Mouse (Mus musculus) limb, embryonic 15.5 days (tissue): Measurements from ENCODE around the gene Selp. TPM values are rescaled to one million over a fixed set of nuclear protein-coding genes. Genes with fewer than 3 reads are reported as not detected.

Source experiments
- ATAC-seq: fragments of 200-750 bp; cut with Nextera tagmentation; 2 replicates; pipeline ENCODE4 v1.8.0; 2017; ENCODE audit warnings: low read depth, moderate TSS enrichment; ENCODE audit not compliant: insufficient number of reproducible peaks, low FRiP score, low TSS enrichment
- H3K27ac ChIP-seq: fragments of 300-500 bp; sonication (generic); 2 replicates; pipeline ENCODE4 v1.5.1; 2015; ENCODE audit warnings: moderate library complexity, mild to moderate bottlenecking, inconsistent platforms
- H3K27me3 ChIP-seq: fragments of 300-500 bp; sonication (generic); 2 replicates; pipeline ENCODE4 v1.6.1; 2015; ENCODE audit warnings: inconsistent platforms
- H3K36me3 ChIP-seq: fragments of 300-500 bp; sonication (generic); 2 replicates; pipeline ENCODE4 v1.6.1; 2015; ENCODE audit warnings: inconsistent platforms
- H3K4me1 ChIP-seq: fragments of 300-500 bp; sonication (generic); 2 replicates; pipeline ENCODE4 v1.6.1; 2015; ENCODE audit warnings: inconsistent platforms
- H3K4me2 ChIP-seq: fragments of 300-500 bp; sonication (generic); 2 replicates; pipeline ENCODE4 v1.6.1; 2015; ENCODE audit warnings: mild to moderate bottlenecking, inconsistent platforms
- H3K4me3 ChIP-seq: fragments of 300-500 bp; sonication (generic); 2 replicates; pipeline ENCODE4 v1.5.1; 2015; ENCODE audit warnings: mild to moderate bottlenecking, inconsistent platforms
- H3K9ac ChIP-seq: fragments of 300-500 bp; sonication (generic); 2 replicates; pipeline ENCODE4 v1.6.1; 2015; ENCODE audit warnings: inconsistent platforms
- H3K9me3 ChIP-seq: fragments of 300-500 bp; sonication (generic); 2 replicates; pipeline ENCODE4 v1.6.1; 2016; ENCODE audit warnings: inconsistent platforms
- WGBS: fragments of 180-500 bp; shearing (Covaris S2); methylation state at CpG from one replicate; pipeline ENCODE4 v1.1.7; 2015; 5-methylcytosine and 5-hydroxymethylcytosine counted together
- polyA plus RNA-seq: library from polyadenylated mRNA; unstranded; fragments of >200 nt; fragmentation: Nextera tagmentation; extraction: Ambion mirVana; gene quantifications from 2 replicates; pipeline ENCODE4 v1.2.1, GENCODE M21; 2015

Selp gene
- polyA plus RNA-seq, 1 experiment from 2014 or later, result 0.36 TPM

DNA sequence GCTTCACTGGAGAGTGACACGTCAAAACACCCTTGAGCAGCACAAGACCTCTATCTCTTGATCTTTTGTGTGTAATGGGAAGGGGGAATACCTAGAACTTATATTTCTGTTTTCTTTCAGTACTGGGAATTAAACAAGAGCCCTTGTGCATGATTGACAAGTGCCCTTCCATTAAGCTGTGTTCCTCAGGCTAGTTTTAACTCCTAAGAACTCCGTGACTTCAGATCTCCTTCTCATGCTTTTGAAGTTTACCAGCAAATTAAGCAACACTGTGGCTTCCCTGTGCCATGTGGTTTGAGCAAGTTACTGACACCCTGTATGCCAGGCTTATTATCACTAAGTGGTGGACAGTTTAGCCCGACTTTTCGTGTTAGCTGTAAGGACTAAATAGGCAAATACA lies 32.0 kb upstream of the Selp start:
- Histone ChIP-seq H3K4me2 (no peak overlapping the region), H3K27me3 (no peaks in the 10 kb centered on the region), H3K4me1 (no peaks in the 10 kb centered on the region), H3K27ac (no peak overlapping the region), H3K9ac (no peak overlapping the region), H3K4me3 (no peak overlapping the region), H3K9me3 (no peaks in the 10 kb centered on the region), H3K36me3 (no peaks in the 10 kb centered on the region)
- no peak for ATAC-seq
- WGBS, result 84% methylated on average over 4 of the region's 4 CpGs

DNA sequence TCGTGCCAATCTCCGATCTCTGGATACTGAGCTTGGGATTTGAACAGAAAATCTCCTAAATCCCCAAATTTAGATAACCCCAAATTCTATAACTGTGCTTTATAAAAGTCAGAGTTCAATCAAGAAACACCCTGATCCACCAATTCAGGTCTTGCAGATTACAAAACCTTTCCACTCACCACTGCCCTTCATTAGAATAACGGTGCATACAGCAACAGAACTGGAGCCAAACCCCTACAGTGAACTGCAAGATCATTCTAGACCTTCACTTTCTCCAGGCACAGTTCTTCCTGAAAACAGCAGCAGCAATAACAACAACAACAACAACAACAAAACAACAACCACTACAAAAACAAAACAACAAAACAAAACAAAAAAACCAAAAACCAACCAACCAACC lies 28.3 kb upstream of the Selp start:
- Histone ChIP-seq H3K36me3 (no peaks in the 10 kb centered on the region), H3K4me1 (no peaks in the 10 kb centered on the region), H3K9me3 (no peaks in the 10 kb centered on the region), H3K4me3 (no peak overlapping the region), H3K27ac (no peak overlapping the region), H3K4me2 (no peak overlapping the region), H3K27me3 (no peaks in the 10 kb centered on the region), H3K9ac (no peak overlapping the region)
- 84% methylated on average over 3 of the region's 3 CpGs for WGBS
- no peak for ATAC-seq

DNA sequence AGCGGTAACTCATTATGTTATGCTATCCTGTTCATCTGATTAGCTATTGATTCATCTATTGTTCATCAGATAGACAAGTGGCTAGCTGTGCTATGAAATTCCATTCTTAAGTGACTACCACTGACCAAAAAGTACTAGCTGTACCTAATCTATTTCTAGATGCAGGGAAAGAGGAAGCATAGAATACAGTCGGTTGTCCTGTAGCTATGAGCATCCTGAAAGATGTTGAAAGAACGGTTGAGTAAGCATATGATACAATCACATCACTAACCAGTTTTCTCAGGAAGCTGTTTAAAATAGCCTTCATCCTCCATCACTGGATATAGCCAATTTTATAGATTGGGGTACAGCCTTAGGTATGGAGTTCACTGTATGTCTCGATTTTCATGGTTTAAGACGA lies 27.2 kb upstream of the Selp start:
- Histone ChIP-seq H3K36me3 (no peaks in the 10 kb centered on the region), H3K27ac (no peak overlapping the region), H3K4me1 (no peaks in the 10 kb centered on the region), H3K9ac (no peak overlapping the region), H3K27me3 (no peaks in the 10 kb centered on the region), H3K4me3 (no peak overlapping the region), H3K4me2 (no peak overlapping the region), H3K9me3 (no peaks in the 10 kb centered on the region)
- no peak for ATAC-seq
- 88% methylated on average over 5 of the region's 5 CpGs for WGBS

DNA sequence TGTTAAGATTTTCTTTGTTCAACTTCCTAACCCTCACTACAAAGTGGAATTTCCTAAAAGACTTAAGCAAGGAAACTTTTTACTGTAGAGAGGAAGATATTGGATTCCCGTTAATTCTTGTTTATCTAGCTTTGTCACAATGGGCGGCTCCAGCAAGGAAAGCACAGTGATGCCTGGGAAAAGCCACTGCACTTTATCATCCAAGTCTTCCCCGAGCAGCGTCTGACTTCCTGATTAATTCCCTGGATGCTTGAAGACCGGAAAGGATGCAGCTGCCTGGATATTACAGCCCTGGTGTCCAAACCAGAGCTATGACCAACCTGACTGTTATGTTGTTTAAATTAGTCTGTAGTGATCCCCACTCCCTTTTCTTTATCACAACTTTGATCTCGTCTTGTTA lies 18.3 kb upstream of the Selp start:
- ATAC-seq, result no peak
- 62% methylated on average over 6 of the region's 6 CpGs for WGBS
- no peaks in the 10 kb centered on the region for H3K9me3 ChIP-seq

DNA sequence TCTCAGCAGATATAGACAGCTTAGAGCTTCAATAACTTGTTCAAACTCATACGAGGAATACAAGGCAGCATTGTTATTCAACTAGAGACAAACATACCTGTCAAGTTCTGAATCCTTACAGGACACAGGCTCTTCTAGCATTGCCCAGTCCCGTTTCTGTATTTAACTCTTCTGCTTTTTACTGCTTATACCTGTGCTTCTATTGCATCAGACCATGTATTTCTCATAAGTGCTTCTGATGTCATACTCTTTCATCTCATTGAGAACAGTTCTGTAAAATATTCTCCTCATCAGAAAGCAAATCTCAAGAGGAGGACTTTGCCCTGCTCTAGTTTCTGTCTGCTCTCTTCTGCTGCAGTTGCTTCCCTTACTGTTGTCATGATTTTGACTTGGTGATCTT lies 17.2 kb upstream of the Selp start:
- H3K9ac ChIP-seq, result no peak overlapping the region
- no peak overlapping the region for H3K27ac ChIP-seq
- H3K4me1 ChIP-seq, result no peaks in the 10 kb centered on the region
- ATAC-seq, result no peak
- no peak overlapping the region for H3K4me3 ChIP-seq
- H3K27me3 ChIP-seq, result no peaks in the 10 kb centered on the region
- H3K4me2 ChIP-seq, result no peak overlapping the region
- H3K9me3 ChIP-seq, result no peaks in the 10 kb centered on the region
- WGBS, result 74% methylated on average over 2 of the region's 2 CpGs
- no peaks in the 10 kb centered on the region for H3K36me3 ChIP-seq

More for the DNA sequence above, 18.3 kb upstream of the Selp start:
- Histone ChIP-seq H3K9ac (no peak overlapping the region), H3K27ac (no peak overlapping the region), H3K4me3 (no peak overlapping the region), H3K36me3 (no peaks in the 10 kb centered on the region), H3K4me1 (no peaks in the 10 kb centered on the region), H3K4me2 (no peak overlapping the region), H3K27me3 (no peaks in the 10 kb centered on the region)

DNA sequence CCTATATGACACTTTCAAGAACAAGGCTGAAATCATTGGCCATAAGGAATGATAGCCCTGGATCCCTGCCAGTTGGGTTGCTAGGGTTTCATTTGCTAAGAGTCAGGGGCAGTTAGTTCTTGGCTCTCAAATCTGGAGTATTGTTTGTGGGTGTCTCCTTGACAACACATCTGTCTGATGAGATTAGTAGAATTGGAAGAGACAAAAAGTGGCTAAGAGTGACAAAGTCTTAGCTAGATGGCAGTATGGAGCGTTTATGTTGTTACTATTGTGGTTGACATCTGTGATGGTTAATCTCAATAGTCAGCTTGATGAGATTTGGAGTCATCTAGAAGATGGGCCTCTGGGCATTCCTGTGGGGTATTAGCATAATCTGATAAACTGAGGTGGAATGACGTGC lies 16.7 kb upstream of the Selp start:
- Histone ChIP-seq H3K9ac (no peak overlapping the region), H3K4me2 (no peak overlapping the region), H3K4me1 (no peaks in the 10 kb centered on the region), H3K27me3 (no peaks in the 10 kb centered on the region), H3K27ac (no peak overlapping the region), H3K4me3 (no peak overlapping the region), H3K36me3 (no peaks in the 10 kb centered on the region), H3K9me3 (no peaks in the 10 kb centered on the region)
- no peak for ATAC-seq
- 78% methylated on average over 2 of the region's 2 CpGs for WGBS

DNA sequence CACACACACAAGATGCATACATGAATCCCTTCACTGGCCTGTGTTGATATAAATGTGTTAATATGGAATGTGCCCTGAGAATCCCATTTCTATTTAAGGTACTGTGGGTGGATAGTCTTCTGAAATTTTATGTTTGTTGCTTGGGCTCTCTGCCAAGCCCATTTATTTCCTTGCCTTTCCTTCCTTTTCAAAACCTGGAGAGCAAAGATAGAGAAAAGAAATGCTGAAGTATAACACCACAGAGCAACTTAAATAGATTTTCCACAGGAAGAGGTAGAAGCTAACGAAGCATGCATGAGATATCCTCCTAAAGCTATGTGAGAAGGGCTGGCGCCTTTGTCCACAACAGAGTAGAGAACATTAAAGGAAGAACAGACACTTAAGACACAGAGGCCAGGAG lies 5.3 kb upstream of the Selp start:
- Histone ChIP-seq H3K36me3 (no peaks in the 10 kb centered on the region), H3K9me3 (no peaks in the 10 kb centered on the region), H3K4me1 (no peaks in the 10 kb centered on the region), H3K4me2 (no peak overlapping the region), H3K4me3 (no peak overlapping the region), H3K27ac (no peak overlapping the region), H3K9ac (no peak overlapping the region), H3K27me3 (no peaks in the 10 kb centered on the region)
- ATAC-seq, result no peak
- WGBS, result 79% methylated on average over 2 of the region's 2 CpGs

DNA sequence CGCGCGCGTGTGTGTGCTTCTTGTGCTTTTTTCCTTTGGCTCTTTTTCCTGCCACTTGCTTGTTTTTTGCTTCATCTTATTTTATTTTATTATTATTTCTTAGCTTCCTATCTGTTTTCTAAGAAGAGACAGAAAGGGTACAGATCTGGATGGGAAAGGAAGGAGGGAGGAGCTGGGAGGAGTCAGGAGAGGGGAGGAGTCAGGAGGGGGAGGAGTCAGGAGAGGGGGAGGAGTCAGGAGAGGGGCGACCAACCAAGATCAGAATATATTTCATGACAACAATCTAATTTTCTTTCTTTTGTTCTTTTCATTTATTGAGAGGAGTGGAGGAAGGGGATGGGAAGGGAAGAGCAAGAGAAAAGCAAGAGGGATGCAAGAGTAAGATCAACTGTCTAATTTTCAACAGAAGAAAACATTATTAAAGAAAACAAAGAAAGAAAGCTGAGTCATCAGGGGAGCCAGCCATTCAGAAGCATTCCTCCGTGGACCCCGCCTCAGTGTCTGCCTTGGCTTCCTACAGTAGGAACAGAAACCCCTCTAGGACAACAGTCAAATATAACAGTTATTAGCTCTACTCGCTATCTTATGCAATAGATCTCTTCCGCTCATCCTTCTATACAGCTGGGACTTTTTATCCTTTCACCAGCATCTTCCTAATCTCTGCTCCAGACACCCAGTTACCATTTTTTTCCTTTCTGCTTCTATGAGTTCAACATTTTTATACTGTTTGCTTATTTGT lies 4.3 kb upstream of the Selp start:
- H3K27me3 ChIP-seq, result no peaks in the 10 kb centered on the region
- no peaks in the 10 kb centered on the region for H3K36me3 ChIP-seq
- no peak overlapping the region for H3K27ac ChIP-seq
- H3K9ac ChIP-seq, result no peak overlapping the region
- H3K4me3 ChIP-seq, result no peak overlapping the region
- 98% methylated on average over 9 of the region's 9 CpGs for WGBS
- no peaks in the 10 kb centered on the region for H3K9me3 ChIP-seq
- 0 out of 2 replicates have a peak, but pooled peaks cover 3% of the 10 kb centered on the region for H3K4me1 ChIP-seq
- no peak overlapping the region for H3K4me2 ChIP-seq
- ATAC-seq, result no peak

DNA sequence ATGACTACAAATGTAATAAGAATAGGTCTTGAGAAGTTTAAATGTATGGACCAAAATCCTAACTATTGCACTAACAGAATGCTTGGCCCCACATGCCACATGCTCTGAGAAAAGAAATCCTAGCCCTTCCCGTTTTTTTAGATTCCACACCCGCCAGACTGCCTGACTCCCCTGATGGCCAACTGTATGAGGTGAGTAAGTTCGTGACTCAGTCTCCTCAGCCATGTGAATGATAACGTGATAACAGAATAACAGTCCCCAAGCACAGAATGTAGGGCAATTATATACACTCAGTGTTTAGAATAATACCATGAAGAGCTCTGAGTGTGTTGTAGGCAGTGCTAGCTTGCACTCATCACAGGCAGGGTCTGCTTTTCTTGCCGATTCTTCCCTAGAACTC lies 784 bp upstream of the Selp start:
- H3K27me3 ChIP-seq, result no peaks in the 10 kb centered on the region
- H3K27ac ChIP-seq, result no peak overlapping the region
- ATAC-seq, result no peak
- H3K4me3 ChIP-seq, result no peak overlapping the region
- no peaks in the 10 kb centered on the region for H3K36me3 ChIP-seq
- no peaks in the 10 kb centered on the region for H3K9me3 ChIP-seq
- H3K9ac ChIP-seq, result no peak overlapping the region
- H3K4me2 ChIP-seq, result no peak overlapping the region
- 72% methylated on average over 5 of the region's 5 CpGs for WGBS
- H3K4me1 ChIP-seq, result 0 out of 2 replicates have a peak, but pooled peaks cover 3% of the 10 kb centered on the region

DNA sequence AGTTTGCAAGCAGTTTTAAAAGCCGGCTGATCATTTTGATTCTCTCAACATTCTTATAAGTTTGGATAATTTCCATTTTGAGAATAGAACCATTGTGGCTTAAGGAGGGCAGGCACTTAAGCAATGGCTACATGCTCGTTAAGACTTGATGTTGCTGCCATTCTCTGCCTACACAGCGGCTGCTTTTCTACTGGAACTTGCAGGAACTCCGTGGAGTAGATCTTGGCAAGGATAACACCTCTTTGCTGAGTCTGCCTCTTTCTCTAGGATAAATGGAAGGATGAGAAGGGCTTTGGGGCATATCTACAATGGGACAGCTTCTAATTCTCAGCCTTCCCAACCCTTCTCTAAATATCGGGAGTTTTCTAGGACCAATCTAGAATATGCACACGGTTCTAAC lies 583 bp downstream of the Selp start:
- Histone ChIP-seq H3K4me1 (0 out of 2 replicates have a peak, but pooled peaks cover 3% of the 10 kb centered on the region), H3K36me3 (no peaks in the 10 kb centered on the region), H3K27me3 (no peaks in the 10 kb centered on the region), H3K27ac (no peak overlapping the region), H3K4me2 (no peak overlapping the region), H3K4me3 (no peak overlapping the region), H3K9ac (no peak overlapping the region), H3K9me3 (no peaks in the 10 kb centered on the region)
- 81% methylated on average over 6 of the region's 6 CpGs for WGBS
- no peak for ATAC-seq

DNA sequence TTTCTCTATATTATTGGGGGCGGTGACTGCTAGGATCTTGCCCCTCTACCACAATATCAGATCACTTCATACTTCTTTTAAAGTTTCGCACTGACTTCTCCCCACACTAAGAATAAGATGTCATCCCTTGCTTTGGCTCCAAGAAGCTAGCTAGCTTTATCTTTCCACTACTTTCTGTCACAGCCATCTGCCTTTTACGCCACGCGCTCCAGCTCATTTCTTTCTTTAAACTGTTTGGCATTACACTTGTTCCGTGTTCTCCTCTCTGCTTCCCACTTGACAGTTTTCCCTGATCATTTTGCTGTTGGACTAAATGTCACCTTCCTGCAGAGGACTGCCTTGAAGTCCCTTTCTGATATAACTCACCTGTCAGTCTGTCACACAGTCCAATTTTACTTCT lies 2.8 kb downstream of the Selp start:
- Histone ChIP-seq H3K27me3 (no peaks in the 10 kb centered on the region), H3K36me3 (no peaks in the 10 kb centered on the region), H3K4me1 (0 out of 2 replicates have a peak, but pooled peaks cover 3% of the 10 kb centered on the region), H3K4me2 (no peak overlapping the region), H3K9ac (no peak overlapping the region), H3K27ac (no peak overlapping the region), H3K9me3 (no peaks in the 10 kb centered on the region), H3K4me3 (no peak overlapping the region)
- WGBS, result 89% methylated on average over 6 of the region's 6 CpGs
- ATAC-seq, result no peak

DNA sequence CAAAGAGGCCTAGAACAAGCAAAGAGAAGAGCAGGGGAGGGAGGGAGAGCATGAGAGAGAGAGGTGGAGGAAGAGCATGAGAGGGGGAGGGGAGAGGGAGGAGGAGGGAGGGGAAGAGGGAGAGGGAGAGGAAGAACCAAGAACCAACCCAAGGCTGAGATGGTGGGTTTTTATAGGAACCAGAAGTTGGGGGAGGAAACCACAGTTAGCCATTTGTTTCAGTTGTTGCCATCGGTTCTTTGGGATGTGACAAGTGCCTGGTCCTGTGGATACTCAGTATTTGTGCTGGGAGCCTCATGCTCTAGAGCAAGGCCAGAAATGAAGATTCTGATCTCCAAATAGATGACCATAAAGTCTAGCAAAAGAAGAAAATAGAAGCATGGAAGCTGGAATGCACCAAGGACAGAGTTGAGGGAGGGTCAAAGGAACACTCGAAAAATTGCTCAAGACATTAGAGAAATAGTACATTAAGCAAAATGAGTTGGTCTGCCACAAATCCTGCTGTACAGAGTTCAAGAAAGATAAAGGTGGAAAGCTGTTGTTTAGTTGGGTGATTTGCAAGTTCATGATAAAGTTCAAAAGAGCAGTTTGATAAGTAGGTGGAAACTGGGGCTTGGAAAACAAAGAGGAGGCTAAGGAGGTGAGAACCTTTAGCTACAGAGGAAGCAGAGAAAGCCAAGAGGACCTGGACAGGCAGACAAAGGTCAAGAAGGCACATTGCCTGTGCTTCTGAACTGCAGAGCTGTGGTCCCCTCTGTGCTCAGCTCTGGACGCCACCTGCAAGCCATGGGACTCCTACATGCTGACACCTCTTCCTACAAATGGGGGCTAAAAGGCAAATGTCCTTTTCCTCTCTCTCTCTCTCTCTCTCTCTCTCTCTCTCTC lies 5.1 kb downstream of the Selp start:
- Histone ChIP-seq H3K9ac (no peak overlapping the region), H3K27me3 (no peaks in the 10 kb centered on the region)
- 73% methylated on average over 3 of the region's 3 CpGs for WGBS

More for the DNA sequence above, 5.1 kb downstream of the Selp start:
- 0 out of 2 replicates have a peak, but pooled peaks cover under 1% of the 10 kb centered on the region for H3K4me1 ChIP-seq
- no peak for ATAC-seq
- no peak overlapping the region for H3K4me3 ChIP-seq
- H3K36me3 ChIP-seq, result no peaks in the 10 kb centered on the region
- no peaks in the 10 kb centered on the region for H3K9me3 ChIP-seq
- H3K27ac ChIP-seq, result no peak overlapping the region
- no peak overlapping the region for H3K4me2 ChIP-seq
